Mouse (Mus musculus): Measurements from ENCODE around the gene Zfp553. TPM values are rescaled to one million over a fixed set of nuclear protein-coding genes. Genes with fewer than 3 reads are reported as not detected.

Zfp553 gene
- total RNA-seq, 2 experiments from 2014 or later = 17.7 to 19.2 TPM

DNA sequence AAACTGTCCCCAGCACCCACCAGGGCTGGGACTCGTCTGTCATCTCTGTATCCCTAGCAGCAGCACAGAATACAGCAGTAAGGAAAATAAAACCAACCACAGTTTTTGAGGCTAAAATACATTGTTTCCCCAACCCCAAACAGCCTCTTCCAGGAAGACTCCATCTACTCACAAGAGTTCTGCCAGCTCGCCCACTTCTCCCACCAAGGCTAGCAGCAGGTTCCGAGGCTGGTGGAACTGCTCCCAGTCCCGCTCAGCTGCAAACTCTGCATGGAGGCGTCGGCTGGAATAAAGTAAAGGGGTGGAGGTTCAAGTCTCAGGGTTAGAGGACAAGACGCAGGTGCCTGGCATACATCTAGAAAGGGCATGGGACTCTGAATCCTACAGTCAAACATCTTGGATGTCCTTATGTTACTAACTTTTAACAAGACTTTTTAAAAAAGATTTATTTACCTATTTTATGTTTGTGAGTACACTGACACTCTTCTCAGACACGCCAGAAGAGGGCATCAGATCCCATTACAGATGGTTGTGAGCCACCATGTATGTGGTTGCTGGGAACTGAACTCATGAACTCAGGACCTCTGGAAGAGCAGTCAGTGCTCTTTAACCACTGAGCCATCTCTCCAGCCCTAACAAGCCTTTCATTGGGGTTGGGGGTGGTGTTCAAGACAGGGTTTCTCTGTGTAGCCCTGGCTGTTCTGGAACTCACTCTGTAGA is 26.5 kb downstream of the Zfp553 start:
- DNase-seq (ENCODE audit: low spot score in 2 of 2) = no peak

DNA sequence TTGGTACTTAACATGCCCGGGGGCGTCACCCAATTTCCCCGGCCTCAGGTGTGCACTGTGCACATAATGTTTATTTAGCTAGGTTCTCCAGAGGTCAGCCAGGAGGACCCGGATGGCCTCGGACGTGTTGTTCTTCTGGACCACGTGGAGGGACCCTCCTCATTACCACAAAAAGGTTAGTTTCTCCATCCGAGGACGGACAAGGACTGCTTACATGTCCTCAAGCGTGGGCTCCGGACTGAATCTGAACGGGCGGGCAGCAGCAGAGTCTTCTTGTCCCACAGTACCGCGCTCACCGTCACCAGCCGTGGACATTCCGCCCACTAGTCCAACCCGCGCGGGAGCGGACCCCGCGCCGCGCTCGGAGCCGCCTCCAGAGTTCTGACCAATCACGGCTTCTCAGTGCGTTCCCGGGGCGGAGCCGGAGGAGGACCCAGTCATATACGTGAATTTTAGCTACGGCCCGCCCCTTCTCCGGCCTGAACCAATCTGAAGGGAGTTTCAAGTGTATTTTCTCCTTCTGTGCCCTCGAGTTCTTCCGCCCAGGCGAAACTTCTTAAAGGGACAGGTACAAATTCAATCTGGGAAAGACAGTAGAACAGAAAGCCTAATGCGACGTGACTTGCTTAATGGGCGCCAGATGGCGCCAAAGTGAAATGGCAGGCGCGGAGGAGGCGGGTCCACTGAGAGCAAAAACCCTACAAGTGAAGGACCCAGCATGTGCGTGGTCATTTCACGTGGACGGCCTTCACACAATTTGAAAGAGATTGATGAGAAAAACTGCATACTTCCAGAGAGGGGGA is 27.6 kb downstream of the Zfp553 start, which contains the start of gene Dctpp1:
Dctpp1 (minus strand) TSS at position 401 of the 803 bp plus-strand sequence.
- intact Hi-C loops (cut with DNase I) = loop anchor here (5.0 kb wide), 1 partner anchor 217 kb away; the partner anchor contains the start of gene Fbrs
- DNase-seq (ENCODE audit: low spot score in 2 of 2) = peak; percentile 98 to 99

More for the DNA sequence above, 26.5 kb downstream of the Zfp553 start:
- intact Hi-C loops (cut with DNase I) = no loop called here

DNA sequence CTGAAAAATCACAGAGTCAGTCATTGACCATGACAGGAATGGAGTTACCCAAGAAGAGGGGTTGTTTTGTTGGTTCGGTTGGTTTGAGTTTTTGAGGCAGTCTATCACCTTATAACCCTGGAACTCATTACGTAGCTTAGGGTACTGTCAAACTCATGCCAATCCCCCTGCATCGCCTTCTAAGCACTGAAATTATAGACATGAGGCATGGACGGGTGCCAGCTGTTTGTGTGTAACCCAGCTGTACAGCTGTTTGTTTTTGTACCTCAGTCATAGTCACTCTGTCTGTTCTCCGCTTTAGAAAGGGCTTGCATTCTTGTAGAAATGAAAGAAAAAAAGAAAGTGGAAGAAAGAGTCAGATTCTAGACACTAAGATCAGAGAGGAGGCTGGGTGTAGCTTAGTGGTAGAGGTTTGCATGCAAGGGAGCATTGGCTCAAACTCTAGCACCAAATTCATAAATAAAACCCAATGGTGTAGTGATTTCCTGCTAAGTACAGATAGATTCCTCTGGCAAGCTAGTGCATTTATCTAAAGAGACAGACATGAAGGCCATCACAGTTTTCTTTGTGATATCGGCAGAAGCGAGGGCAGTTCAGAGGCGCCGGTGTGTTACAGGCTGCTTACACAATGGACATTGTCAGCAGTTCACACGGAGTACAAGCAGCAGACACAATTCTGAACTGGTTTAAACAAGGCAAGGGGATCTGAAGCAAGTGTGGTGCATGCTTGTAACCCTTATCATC is 29.5 kb downstream of the Zfp553 start:
- intact Hi-C loops (cut with DNase I) = loop anchor here (5.0 kb wide), 1 partner anchor 215 kb away; the partner anchor contains the start of gene Fbrs
- no peak for DNase-seq (ENCODE audit: low spot score in 2 of 2)

DNA sequence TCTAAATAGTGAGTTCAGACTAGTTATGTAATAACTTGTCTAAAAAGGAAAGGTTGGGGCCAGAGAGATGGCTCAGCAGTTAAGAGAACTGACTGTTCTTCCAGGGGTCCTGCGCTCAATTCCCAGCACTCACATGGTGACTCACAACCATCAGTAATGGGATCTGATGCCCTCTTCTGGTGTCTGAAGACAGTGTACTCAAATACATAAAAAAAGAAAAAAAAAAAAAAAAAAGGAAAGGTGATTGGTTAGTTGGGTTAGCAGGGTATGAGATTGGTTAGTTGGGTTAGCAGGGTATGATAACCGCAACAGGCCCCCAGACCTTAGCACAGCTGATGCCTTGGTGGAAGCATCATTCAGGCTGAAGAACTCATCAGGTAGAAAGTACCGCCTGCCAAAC is 30.7 kb downstream of the Zfp553 start:
- no peak for DNase-seq (ENCODE audit: low spot score in 2 of 2)
- intact Hi-C loops (cut with DNase I) = loop anchor here (5.0 kb wide), 1 partner anchor 214 kb away; the partner anchor contains the start of gene Fbrs

DNA sequence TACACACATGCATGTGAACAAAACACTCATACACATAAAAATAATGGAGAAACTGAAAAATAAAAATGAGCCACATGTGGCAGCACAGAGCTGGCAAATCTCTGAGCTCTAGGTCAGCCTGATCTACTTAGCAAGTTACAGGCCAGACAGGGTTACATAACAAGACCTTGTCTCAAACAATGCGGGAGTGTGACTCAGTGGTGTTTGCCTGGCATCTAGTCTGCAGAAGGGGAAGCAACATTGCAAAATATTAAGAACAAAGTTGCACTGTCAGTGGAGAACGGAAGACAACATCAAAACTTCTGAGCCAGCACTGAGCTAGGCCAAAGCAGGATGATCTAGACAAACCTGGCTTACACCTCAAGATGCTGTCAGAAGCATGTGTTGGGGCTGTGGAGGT is 37.4 kb downstream of the Zfp553 start:
- intact Hi-C loops (cut with DNase I) = no loop called here

DNA sequence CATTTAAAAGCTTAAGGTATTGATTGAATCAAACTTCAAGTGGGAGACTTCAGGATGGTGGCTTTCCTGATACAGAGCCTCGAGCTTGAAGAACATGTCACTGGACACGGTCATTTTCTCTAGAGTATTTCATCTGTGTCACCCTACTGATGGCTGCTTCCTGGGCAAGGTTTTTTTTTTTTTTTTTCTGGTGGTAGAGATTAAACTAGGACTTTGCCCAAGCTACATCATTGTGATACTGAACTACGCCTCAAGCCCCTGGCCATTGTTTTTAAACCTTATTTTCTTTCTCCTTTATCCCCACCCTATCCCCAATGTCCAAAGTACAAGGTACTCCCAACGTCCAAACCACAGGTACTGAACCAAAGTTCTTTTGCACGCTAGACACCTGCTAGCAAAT is 37.8 kb downstream of the Zfp553 start:
- DNase-seq (ENCODE audit: low spot score in 2 of 2) = no peak
- intact Hi-C loops (cut with DNase I) = no loop called here

More for the DNA sequence above, 37.4 kb downstream of the Zfp553 start:
- no peak for DNase-seq (ENCODE audit: low spot score in 2 of 2)

DNA sequence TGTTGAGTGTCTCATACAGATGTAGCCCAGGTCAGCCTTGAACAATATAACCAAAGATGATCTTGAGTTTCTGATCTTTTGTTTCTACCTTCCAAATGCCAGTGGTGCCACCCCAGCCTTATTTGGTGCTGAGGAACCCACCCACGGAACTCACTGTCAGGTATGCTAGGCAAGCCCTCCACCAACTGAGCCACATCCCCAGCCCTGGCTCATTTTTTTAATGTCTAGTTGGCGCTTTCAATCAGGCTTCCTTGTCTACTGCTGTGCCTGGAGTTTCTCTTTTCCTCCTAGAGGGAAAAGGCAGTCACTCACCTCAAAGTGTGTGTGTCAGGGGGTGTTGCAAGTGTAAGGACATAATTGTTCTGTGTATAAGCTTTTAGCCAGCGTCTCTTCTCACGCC is 38.2 kb downstream of the Zfp553 start:
- DNase-seq (ENCODE audit: low spot score in 2 of 2) = no peak
- intact Hi-C loops (cut with DNase I) = no loop called here

DNA sequence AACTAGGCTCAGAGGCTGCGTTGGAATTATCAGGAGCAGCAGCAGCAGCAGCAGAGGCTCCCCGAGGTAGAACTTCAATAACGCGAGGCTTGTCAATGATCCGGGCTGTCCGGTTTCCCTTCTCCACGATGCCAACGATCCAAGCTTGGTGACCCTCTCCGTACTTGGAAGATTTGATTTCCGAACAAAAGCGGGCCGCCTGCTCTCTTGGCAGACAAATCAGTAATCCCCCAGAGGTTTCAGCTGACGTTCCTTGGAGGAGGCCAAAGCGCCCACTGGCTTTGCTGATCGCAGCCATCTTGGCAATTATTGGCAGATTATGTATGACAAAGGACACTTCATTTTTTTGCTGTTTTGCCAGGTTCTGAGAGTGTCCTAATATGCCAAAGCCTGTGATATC is 39.7 kb downstream of the Zfp553 start:
- DNase-seq (ENCODE audit: low spot score in 2 of 2) = no peak
- intact Hi-C loops (cut with DNase I) = no loop called here

DNA sequence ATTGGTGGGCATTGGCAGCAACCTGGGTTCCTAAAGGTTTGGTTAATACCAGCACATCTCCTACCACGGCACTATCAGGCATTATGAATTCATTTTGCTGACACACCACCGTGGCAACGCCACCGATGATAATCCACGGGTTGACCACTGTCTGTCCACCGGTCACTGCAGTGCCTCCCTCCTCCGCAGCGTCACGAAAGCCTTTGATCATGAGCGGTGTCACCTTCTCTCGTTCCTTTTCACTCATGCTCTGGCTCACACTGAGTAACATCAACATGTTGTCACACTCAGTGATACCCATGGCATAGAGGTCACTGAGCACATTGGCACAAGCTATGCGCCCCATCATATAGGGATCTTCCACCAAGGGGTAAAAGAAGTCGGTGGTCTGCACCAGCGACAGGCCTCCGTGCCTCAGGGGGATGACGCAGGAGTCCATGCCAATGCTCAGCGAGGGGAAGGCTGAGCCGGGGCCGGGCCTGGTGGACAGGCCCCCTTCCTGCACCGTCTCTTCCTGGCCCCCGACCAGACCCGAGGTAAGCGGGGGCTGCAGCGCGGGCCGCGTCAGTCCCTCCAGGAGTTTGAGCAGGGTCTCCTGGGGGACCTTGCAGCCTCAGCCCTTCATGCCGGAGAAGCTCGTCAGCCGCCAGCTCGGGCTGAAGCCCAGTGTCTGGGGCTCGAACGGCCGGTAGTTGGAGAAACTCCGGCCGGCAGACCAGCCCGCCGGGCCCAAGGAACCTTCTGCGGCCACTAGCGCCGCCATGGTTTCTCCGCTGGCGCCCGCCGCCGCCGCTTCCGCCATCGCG is 40.5 kb downstream of the Zfp553 start:
- intact Hi-C loops (cut with DNase I) = no loop called here
- no peak for DNase-seq (ENCODE audit: low spot score in 2 of 2)

DNA sequence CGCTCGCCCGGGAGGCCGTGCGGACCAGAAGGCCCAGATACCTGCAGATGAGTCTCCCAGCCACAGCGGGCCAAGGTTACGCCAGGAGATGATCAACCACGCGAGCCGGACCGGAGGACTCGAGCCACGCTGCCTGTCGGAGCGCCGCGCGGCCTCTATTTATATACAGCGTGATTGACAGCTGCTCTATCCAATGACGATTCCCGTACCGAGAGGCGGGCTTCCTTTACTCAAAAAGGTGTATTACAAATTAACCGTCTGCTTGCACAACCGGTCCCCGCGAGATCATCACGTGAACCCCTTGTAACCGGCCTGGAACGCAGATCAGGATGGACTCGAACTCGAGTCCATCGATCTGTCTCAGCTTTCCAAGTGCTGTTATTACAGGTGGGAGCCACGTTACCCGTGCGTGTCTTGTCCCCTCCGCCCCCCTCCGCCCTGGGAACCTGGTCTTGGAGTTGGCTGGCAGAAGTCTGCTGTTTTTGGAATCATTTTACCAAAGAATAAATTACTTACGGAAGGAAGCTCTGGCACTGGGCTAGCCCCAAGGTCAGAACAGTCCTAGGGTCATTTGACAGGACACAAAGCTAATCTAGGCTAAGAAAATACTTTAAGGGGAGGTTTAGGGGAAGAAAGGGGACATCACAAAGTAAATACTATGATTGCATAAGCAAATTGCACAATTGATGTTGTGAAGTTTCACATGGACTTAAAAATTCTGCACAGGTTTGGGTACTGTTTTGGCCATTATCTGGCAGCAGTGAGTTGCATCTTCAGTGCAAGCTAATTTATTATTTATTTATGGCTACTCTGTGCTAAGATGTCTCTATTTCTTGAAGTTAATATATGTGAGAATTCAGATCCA is 41.3 kb downstream of the Zfp553 start, which contains the start of gene Sephs2:
Sephs2 (minus strand) TSS at position 131 of the 865 bp plus-strand sequence.
- intact Hi-C loops (cut with DNase I) = no loop called here

DNA sequence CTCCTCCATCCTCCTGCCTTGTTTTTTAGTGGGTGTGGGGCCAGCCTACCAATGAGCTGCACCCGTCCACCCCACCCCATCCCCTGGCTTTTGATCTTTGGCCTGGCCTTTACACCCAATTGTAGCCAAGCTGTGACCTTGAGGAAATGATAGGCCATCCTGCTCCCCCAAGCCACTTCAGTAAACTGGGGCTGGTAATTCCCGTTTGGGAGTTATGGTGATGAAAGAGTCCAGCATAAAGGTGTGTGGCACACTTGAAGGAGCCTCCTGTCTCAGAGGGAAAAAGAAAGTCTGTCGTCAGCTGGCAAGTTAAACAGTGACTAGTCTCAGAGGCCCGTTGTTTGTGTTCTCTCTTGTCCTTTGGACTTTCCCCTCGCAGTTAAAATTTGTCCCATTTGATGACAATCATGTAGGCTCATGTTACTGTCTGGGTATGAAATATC is 43.7 kb downstream of the Zfp553 start:
- DNase-seq (ENCODE audit: low spot score in 2 of 2) = no peak
- intact Hi-C loops (cut with DNase I) = no loop called here

More for the DNA sequence above, 41.3 kb downstream of the Zfp553 start, which contains the start of gene Sephs2:
- peak; percentile 98 for DNase-seq (ENCODE audit: low spot score in 2 of 2)

DNA sequence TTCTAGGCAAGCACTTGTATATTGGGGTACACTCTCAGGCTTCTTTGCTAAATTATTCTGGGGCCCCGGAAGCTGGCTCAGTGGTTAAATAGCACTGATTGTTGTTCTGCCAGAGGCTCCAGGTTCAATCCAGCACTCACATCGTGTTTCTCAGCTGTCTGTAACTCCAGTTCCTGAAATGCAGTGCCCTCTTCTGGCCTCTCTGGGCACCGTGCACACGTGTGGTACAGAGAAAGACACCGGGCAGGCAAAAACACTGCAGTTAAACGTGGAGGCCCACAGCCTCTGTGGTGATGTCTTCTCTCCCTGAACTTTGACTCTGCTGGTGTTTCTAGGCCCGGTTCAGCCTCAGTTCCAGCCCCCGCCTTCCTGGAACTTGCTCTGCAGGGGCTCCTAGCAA is 45.5 kb downstream of the Zfp553 start:
- no peak for DNase-seq (ENCODE audit: low spot score in 2 of 2)
- intact Hi-C loops (cut with DNase I) = no loop called here

DNA sequence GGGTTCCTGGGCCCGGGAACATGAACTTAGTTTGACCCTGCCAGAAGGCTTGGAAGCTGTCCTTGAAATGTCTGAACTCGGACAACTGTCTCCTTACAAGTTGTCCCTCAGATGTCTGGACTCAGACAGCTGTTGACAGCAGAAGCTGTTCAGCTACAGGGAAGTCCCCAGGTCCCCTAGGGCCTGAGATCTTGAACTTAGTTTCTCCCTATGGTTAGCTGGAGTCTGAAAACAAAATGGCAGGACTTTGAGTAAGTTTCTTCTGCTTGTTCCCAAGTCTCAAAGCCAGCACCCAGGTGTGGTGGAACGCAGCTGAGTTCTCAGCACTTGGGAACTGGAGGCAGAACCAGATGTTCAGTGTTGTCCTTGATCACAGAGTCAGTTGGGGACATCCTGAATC is 47.2 kb downstream of the Zfp553 start:
- no peak for DNase-seq (ENCODE audit: low spot score in 2 of 2)
- intact Hi-C loops (cut with DNase I) = no loop called here

DNA sequence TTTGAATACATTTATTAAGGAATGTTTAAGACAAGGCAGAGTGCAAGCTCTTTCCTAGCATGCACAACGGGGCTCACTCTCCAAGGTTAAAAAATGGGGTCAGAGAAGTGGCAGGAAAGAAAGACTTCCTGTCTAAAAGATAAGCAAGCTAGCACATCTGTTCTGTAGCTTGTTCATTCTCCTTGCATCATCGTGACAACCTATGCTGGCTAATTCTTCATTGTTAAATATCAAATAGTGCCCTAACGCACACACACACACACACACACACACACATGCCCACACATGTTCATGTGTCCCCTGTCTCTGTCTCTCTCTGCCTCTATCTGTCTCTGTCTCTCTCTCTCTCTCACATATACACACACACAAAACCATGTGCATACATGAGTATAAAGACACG is 48.3 kb downstream of the Zfp553 start:
- DNase-seq (ENCODE audit: low spot score in 2 of 2) = no peak
- intact Hi-C loops (cut with DNase I) = no loop called here

DNA sequence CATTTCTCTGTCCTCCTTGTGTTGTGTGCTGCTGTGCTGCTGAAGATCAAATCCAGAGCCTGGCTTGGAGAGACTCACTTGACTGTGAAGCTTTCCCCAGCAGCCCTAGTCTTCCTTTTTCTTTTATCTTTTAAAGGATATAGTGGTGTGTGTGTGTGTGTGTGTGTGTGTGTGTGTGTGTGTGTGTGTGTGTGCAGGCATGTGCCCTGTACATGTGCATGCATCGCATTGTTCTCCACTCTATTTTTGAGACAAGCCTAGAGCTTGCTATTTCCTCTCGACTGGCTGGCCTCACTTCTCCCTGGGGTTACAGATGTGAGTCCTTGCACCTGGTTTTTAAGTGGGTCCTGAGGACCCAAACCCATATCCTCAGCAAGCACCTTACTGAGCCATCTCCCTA is 49.3 kb downstream of the Zfp553 start:
- DNase-seq (ENCODE audit: low spot score in 2 of 2) = no peak
- intact Hi-C loops (cut with DNase I) = no loop called here

DNA sequence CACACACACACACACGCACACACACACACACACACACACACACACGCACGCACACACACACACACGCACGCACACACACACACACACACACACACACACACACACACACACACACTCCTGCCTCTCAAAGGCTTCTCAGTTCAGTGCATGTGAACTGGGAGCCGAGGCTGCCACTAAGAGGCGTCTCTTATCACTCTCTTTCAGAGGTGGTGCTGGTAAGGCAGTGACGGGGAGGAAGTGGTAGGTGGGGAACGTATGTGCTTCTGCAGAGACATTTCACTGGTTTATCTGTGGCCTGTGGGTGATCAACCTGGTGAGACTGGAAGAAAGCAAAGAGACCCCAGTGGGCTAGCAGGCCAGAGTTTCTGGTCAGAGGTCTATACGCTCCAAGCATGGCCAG is 52.3 kb downstream of the Zfp553 start:
- intact Hi-C loops (cut with DNase I) = no loop called here
- DNase-seq (ENCODE audit: low spot score in 2 of 2) = no peak
